Mouse (Mus musculus) kidney, embryonic 14.5 days (tissue): ENCODE results near the gene Kirrel2. TPM values are rescaled to one million over a fixed set of nuclear protein-coding genes. Genes with fewer than 3 reads are reported as not detected.
"Not testable (repeated sequence)": the region's sequence is repeated elsewhere in the genome, so short reads cannot be mapped to it uniquely, and the experiment has no call there.

ENCODE experiments used
- ATAC-seq: fragments of 200-750 bp; cut with Nextera tagmentation; 2 replicates; pipeline ENCODE4 v1.8.0; 2017; ENCODE audit warnings: moderate number of reproducible peaks, mild to moderate bottlenecking, moderate TSS enrichment, moderate library complexity; ENCODE audit not compliant: low FRiP score, low TSS enrichment
- H3K27ac ChIP-seq: fragments of 300-500 bp; sonication (generic); 2 replicates; pipeline ENCODE4 v1.5.1; 2014; ENCODE audit warnings: low read depth, mild to moderate bottlenecking, low read length, moderate library complexity, mixed read lengths
- H3K27me3 ChIP-seq: fragments of 300-500 bp; sonication (generic); 2 replicates; pipeline ENCODE4 v1.6.1; 2014; ENCODE audit warnings: mild to moderate bottlenecking, low read length; ENCODE audit not compliant: control insufficient read depth, insufficient read depth
- H3K36me3 ChIP-seq: fragments of 300-500 bp; sonication (generic); 2 replicates; pipeline ENCODE4 v1.6.1; 2014; ENCODE audit warnings: low read length, mixed read lengths; ENCODE audit not compliant: control insufficient read depth, insufficient read depth
- H3K4me1 ChIP-seq: fragments of 300-500 bp; sonication (generic); 2 replicates; pipeline ENCODE4 v1.6.1; 2014; ENCODE audit warnings: low read length, mixed read lengths; ENCODE audit not compliant: control insufficient read depth, insufficient read depth
- H3K4me2 ChIP-seq: fragments of 300-500 bp; sonication (generic); replicated peaks from 2 replicates; pipeline ENCODE4 v1.6.1; 2014; ENCODE audit warnings: low read depth, mild to moderate bottlenecking, low read length
- H3K4me3 ChIP-seq: fragments of 300-500 bp; sonication (generic); 2 replicates; pipeline ENCODE4 v1.5.1; 2014; ENCODE audit warnings: mild to moderate bottlenecking, low read length
- H3K9ac ChIP-seq: fragments of 300-500 bp; sonication (generic); 2 replicates; pipeline ENCODE4 v1.6.1; 2014; ENCODE audit warnings: low read depth, mild to moderate bottlenecking, low read length, moderate library complexity
- H3K9me3 ChIP-seq: fragments of 300-500 bp; sonication (generic); 2 replicates; pipeline ENCODE4 v1.6.1; 2016; ENCODE audit warnings: low read length; ENCODE audit not compliant: control insufficient read depth
- WGBS: fragments of 180-500 bp; shearing (Covaris S2); extraction: QIAGEN DNeasy Blood & Tissue Kit; methylation state at CpG from one replicate; pipeline ENCODE4 v1.1.7; 2014; 5-methylcytosine and 5-hydroxymethylcytosine counted together
- polyA plus RNA-seq: library from polyadenylated mRNA; unstranded; fragments of >200 nt; fragmentation: Nextera tagmentation; extraction: Ambion mirVana; gene quantifications from 2 replicates; pipeline ENCODE4 v1.2.1, GENCODE M21; 2014

Gene Kirrel2
- polyA plus RNA-seq, result 0.20 and 0.54 TPM in 2 replicates

- H3K36me3 ChIP-seq, result no peaks in the 10 kb centered on the region
- H3K4me3 ChIP-seq, result no peak within 1 kb of the TSS; the same call in 1 of the 2 replicates
- H3K27me3 ChIP-seq, result peaks cover 96% of the 10 kb centered on the region
- 1% methylated on average over 16 of the region's 16 CpGs for WGBS
- no peak within 1 kb of the TSS for H3K9ac ChIP-seq
- peak; percentile 63; the same call in 1 of the 2 replicates for ATAC-seq
- peaks cover 7% of the 10 kb centered on the region; the same call in 1 of the 2 replicates for H3K4me1 ChIP-seq
- peak within 1 kb of the TSS; percentile 10; the same call in 1 of the 2 replicates for H3K4me2 ChIP-seq
- H3K27ac ChIP-seq, result no peak within 1 kb of the TSS
- H3K9me3 ChIP-seq, result no peaks in the 10 kb centered on the region
These were observed at the start of gene Kirrel2, which contains the start of gene Nphs1 for GRCm38 (mm10) chr7:30457629-30458330. TSS of gene Kirrel2 (minus strand) at chr7:30457690. TSS of gene Nphs1 (plus strand) at chr7:30458315.

- H3K4me3 ChIP-seq, H3K36me3 ChIP-seq, H3K27me3 ChIP-seq, H3K9me3 ChIP-seq, H3K27ac ChIP-seq, H3K4me1 ChIP-seq, H3K4me2 ChIP-seq, H3K9ac ChIP-seq, ATAC-seq: not testable (repeated sequence)
- 77% methylated on average over 5 of the region's 5 CpGs for WGBS
These were observed 43.7 kb upstream of the Kirrel2 start for GRCm38 (mm10) chr7:30501159-30501558.

GRCm38 (mm10) chr7:30495506-30496042 is 38.1 kb upstream of the Kirrel2 start:
- H3K4me3 ChIP-seq, ATAC-seq, H3K4me2 ChIP-seq, H3K27ac ChIP-seq, H3K27me3 ChIP-seq, H3K9me3 ChIP-seq, H3K9ac ChIP-seq, H3K4me1 ChIP-seq, H3K36me3 ChIP-seq: not testable (repeated sequence)
- WGBS, result 49% methylated on average over 5 of the region's 5 CpGs

GRCm38 (mm10) chr7:30493401-30493931 is 36.0 kb upstream of the Kirrel2 start, which contains the start of gene Prodh2:
TSS of gene Prodh2 (plus strand) at chr7:30493622.
- H3K9me3 ChIP-seq, result no peaks in the 10 kb centered on the region
- peak; percentile 37 for ATAC-seq
- no peak within 1 kb of the TSS for H3K4me2 ChIP-seq
- peaks cover 6% of the 10 kb centered on the region; the same call in 1 of the 2 replicates for H3K4me1 ChIP-seq
- no peak within 1 kb of the TSS for H3K27ac ChIP-seq
- no peaks in the 10 kb centered on the region for H3K27me3 ChIP-seq
- H3K36me3 ChIP-seq, result no peaks in the 10 kb centered on the region
- 55% methylated on average over 11 of the region's 11 CpGs for WGBS
- no peak within 1 kb of the TSS for H3K9ac ChIP-seq
- no peak within 1 kb of the TSS for H3K4me3 ChIP-seq

GRCm38 (mm10) chr7:30492765-30493164 is 35.3 kb upstream of the Kirrel2 start:
- Histone ChIP-seq H3K27ac (no peak overlapping the region), H3K4me2 (no peak overlapping the region), H3K9ac (no peak overlapping the region), H3K36me3 (no peaks in the 10 kb centered on the region), H3K4me1 (peaks cover 6% of the 10 kb centered on the region; the same call in 1 of the 2 replicates), H3K9me3 (no peaks in the 10 kb centered on the region), H3K4me3 (no peak overlapping the region), H3K27me3 (no peaks in the 10 kb centered on the region)
- no peak for ATAC-seq
- WGBS, result 22% methylated on average over 4 of the region's 4 CpGs

GRCm38 (mm10) chr7:30490957-30491307 is 33.4 kb upstream of the Kirrel2 start:
- Histone ChIP-seq H3K4me3 (no peak overlapping the region), H3K36me3 (no peaks in the 10 kb centered on the region), H3K27ac (no peak overlapping the region), H3K27me3 (no peaks in the 10 kb centered on the region), H3K4me2 (no peak overlapping the region), H3K9ac (no peak overlapping the region), H3K4me1 (peaks cover 6% of the 10 kb centered on the region; the same call in 1 of the 2 replicates), H3K9me3 (no peaks in the 10 kb centered on the region)
- ATAC-seq, result no peak
- WGBS, result 22% methylated on average over 6 of the region's 6 CpGs

GRCm38 (mm10) chr7:30490251-30490956 is 32.9 kb upstream of the Kirrel2 start:
- no peaks in the 10 kb centered on the region for H3K36me3 ChIP-seq
- ATAC-seq, result no peak
- peaks cover 6% of the 10 kb centered on the region; the same call in 1 of the 2 replicates for H3K4me1 ChIP-seq
- no peak overlapping the region for H3K4me2 ChIP-seq
- no peaks in the 10 kb centered on the region for H3K27me3 ChIP-seq
- no peak overlapping the region for H3K9ac ChIP-seq
- H3K9me3 ChIP-seq, result no peaks in the 10 kb centered on the region
- H3K27ac ChIP-seq, result no peak overlapping the region
- no peak overlapping the region for H3K4me3 ChIP-seq
- 35% methylated on average over 16 of the region's 16 CpGs for WGBS

- H3K9ac ChIP-seq, result no peak overlapping the region
- 17% methylated on average over 8 of the region's 8 CpGs for WGBS
These were observed 26.8 kb upstream of the Kirrel2 start for GRCm38 (mm10) chr7:30484250-30484649.

More at GRCm38 (mm10) chr7:30484250-30484649, 26.8 kb upstream of the Kirrel2 start:
- no peaks in the 10 kb centered on the region for H3K36me3 ChIP-seq
- H3K4me3 ChIP-seq, result no peak overlapping the region
- no peaks in the 10 kb centered on the region for H3K4me1 ChIP-seq
- H3K9me3 ChIP-seq, result no peaks in the 10 kb centered on the region
- H3K27me3 ChIP-seq, result 0 out of 2 replicates have a peak, but pooled peaks cover 11% of the 10 kb centered on the region
- H3K4me2 ChIP-seq, result no peak overlapping the region
- no peak overlapping the region for H3K27ac ChIP-seq
- no peak for ATAC-seq
